Mouse (Mus musculus): ENCODE results near the gene BC005537. TPM values are rescaled to one million over a fixed set of nuclear protein-coding genes. Genes with fewer than 3 reads are reported as not detected.

Gene BC005537
- polyA plus RNA-seq, 1 experiment from 2014 or later: 18.3 TPM

GRCm38 (mm10) chr13:24812521-24812920 lies 11.1 kb downstream of the BC005537 start:
- Histone ChIP-seq H3K36me3 (ENCODE audit: control insufficient read depth, insufficient read depth, low read length) (peaks cover 38% of the 10 kb centered on the region), H3K4me3 (ENCODE audit: low read depth, low read length) (no peak overlapping the region), H3K9me3 (ENCODE audit: control insufficient read depth, low read length) (no peaks in the 10 kb centered on the region), H3K9ac (ENCODE audit: low read depth, low read length) (no peak overlapping the region), H3K4me2 (no peak overlapping the region), H3K27me3 (replicated peaks; ENCODE audit: control insufficient read depth, insufficient read depth, low read length) (no peaks in the 10 kb centered on the region), H3K4me1 (replicated peaks; ENCODE audit: control insufficient read depth, insufficient read depth, low read length) (no peaks in the 10 kb centered on the region), H3K27ac (ENCODE audit: low read depth, low read length) (no peak overlapping the region)
- no peak for DNase-seq (ENCODE audit: low spot score)
- ATAC-seq (replicated peaks; ENCODE audit: low FRiP score): no peak
- WGBS: 94% methylated on average over 2 of the region's 2 CpGs

DNA sequence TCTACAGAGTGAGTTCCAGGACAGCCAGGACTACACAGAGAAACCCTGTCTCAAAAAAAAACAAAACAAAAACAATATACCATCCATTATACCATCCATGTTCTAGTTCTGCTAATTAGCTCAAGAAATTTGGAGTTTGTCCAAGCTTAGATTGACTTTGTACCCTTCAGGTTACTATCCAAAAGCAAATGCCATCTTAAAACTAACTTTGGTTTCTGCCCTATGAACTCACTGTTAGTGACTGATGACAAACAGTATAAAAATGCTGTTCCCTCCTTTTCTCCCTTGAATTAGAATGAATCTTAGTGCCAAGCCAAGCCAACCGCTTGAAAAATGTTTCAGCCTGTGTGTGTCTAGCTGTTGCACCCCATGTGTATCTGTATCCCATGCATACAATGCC lies 13.2 kb downstream of the BC005537 start:
- H3K36me3 ChIP-seq (ENCODE audit: control insufficient read depth, insufficient read depth, low read length): peaks cover 30% of the 10 kb centered on the region
- ATAC-seq (replicated peaks; ENCODE audit: low FRiP score): no peak
- 88% methylated on average over 1 of the region's 1 CpGs for WGBS
- H3K27me3 ChIP-seq (replicated peaks; ENCODE audit: control insufficient read depth, insufficient read depth, low read length): no peaks in the 10 kb centered on the region
- no peak for DNase-seq (ENCODE audit: low spot score)
- no peak overlapping the region for H3K27ac ChIP-seq (ENCODE audit: low read depth, low read length)
- no peaks in the 10 kb centered on the region for H3K4me1 ChIP-seq (replicated peaks; ENCODE audit: control insufficient read depth, insufficient read depth, low read length)
- H3K4me3 ChIP-seq (ENCODE audit: low read depth, low read length): no peak overlapping the region
- H3K9me3 ChIP-seq (ENCODE audit: control insufficient read depth, low read length): no peaks in the 10 kb centered on the region
- no peak overlapping the region for H3K4me2 ChIP-seq
- H3K9ac ChIP-seq (ENCODE audit: low read depth, low read length): no peak overlapping the region

- Histone ChIP-seq H3K9ac (ENCODE audit: low read depth, low read length) (no peak overlapping the region), H3K9me3 (ENCODE audit: control insufficient read depth, low read length) (no peaks in the 10 kb centered on the region), H3K4me1 (replicated peaks; ENCODE audit: control insufficient read depth, insufficient read depth, low read length) (no peaks in the 10 kb centered on the region), H3K4me2 (no peak overlapping the region), H3K36me3 (ENCODE audit: control insufficient read depth, insufficient read depth, low read length) (peaks cover 18% of the 10 kb centered on the region), H3K27ac (ENCODE audit: low read depth, low read length) (no peak overlapping the region), H3K27me3 (replicated peaks; ENCODE audit: control insufficient read depth, insufficient read depth, low read length) (no peaks in the 10 kb centered on the region), H3K4me3 (ENCODE audit: low read depth, low read length) (no peak overlapping the region)
- DNase-seq (ENCODE audit: low spot score) (no peak), ATAC-seq (replicated peaks; ENCODE audit: low FRiP score) (peak; percentile 69)
- 63% methylated on average over 4 of the region's 4 CpGs for WGBS
Observed at GRCm38 (mm10) chr13:24816125-24817092, 15.0 kb downstream of the BC005537 start.

GRCm38 (mm10) chr13:24819931-24820330 lies 18.5 kb downstream of the BC005537 start:
- WGBS: 83% methylated on average over 1 of the region's 1 CpGs
- H3K9me3 ChIP-seq (ENCODE audit: control insufficient read depth, low read length): no peaks in the 10 kb centered on the region
- no peak for DNase-seq (ENCODE audit: low spot score)

GRCm38 (mm10) chr13:24822663-24823343 lies 21.3 kb downstream of the BC005537 start:
- H3K9ac ChIP-seq (ENCODE audit: low read depth, low read length): no peak overlapping the region
- H3K27ac ChIP-seq (ENCODE audit: low read depth, low read length): no peak overlapping the region
- no peaks in the 10 kb centered on the region for H3K9me3 ChIP-seq (ENCODE audit: control insufficient read depth, low read length)
- H3K4me3 ChIP-seq (ENCODE audit: low read depth, low read length): no peak overlapping the region
- H3K4me2 ChIP-seq: no peak overlapping the region
- DNase-seq (ENCODE audit: low spot score): no peak
- no peak for ATAC-seq (replicated peaks; ENCODE audit: low FRiP score)
- no peaks in the 10 kb centered on the region for H3K27me3 ChIP-seq (replicated peaks; ENCODE audit: control insufficient read depth, insufficient read depth, low read length)
- WGBS: 86% methylated on average over 16 of the region's 16 CpGs
- no peaks in the 10 kb centered on the region for H3K36me3 ChIP-seq (ENCODE audit: control insufficient read depth, insufficient read depth, low read length)
- no peaks in the 10 kb centered on the region for H3K4me1 ChIP-seq (replicated peaks; ENCODE audit: control insufficient read depth, insufficient read depth, low read length)

More at GRCm38 (mm10) chr13:24819931-24820330, 18.5 kb downstream of the BC005537 start:
- no peak for ATAC-seq (replicated peaks; ENCODE audit: low FRiP score)
- no peaks in the 10 kb centered on the region for H3K36me3 ChIP-seq (ENCODE audit: control insufficient read depth, insufficient read depth, low read length)
- no peaks in the 10 kb centered on the region for H3K4me1 ChIP-seq (replicated peaks; ENCODE audit: control insufficient read depth, insufficient read depth, low read length)
- H3K27me3 ChIP-seq (replicated peaks; ENCODE audit: control insufficient read depth, insufficient read depth, low read length): no peaks in the 10 kb centered on the region
- no peak overlapping the region for H3K9ac ChIP-seq (ENCODE audit: low read depth, low read length)
- no peak overlapping the region for H3K4me2 ChIP-seq
- no peak overlapping the region for H3K27ac ChIP-seq (ENCODE audit: low read depth, low read length)
- H3K4me3 ChIP-seq (ENCODE audit: low read depth, low read length): no peak overlapping the region

GRCm38 (mm10) chr13:24824647-24825046 lies 23.2 kb downstream of the BC005537 start:
- Histone ChIP-seq H3K9me3 (ENCODE audit: control insufficient read depth, low read length) (no peaks in the 10 kb centered on the region), H3K4me3 (ENCODE audit: low read depth, low read length) (no peak overlapping the region), H3K27ac (ENCODE audit: low read depth, low read length) (no peak overlapping the region), H3K36me3 (ENCODE audit: control insufficient read depth, insufficient read depth, low read length) (no peaks in the 10 kb centered on the region), H3K27me3 (replicated peaks; ENCODE audit: control insufficient read depth, insufficient read depth, low read length) (no peaks in the 10 kb centered on the region), H3K4me2 (no peak overlapping the region), H3K9ac (ENCODE audit: low read depth, low read length) (no peak overlapping the region), H3K4me1 (replicated peaks; ENCODE audit: control insufficient read depth, insufficient read depth, low read length) (no peaks in the 10 kb centered on the region)
- no peak for ATAC-seq (replicated peaks; ENCODE audit: low FRiP score)
- WGBS: 92% methylated on average over 4 of the region's 4 CpGs
- DNase-seq (ENCODE audit: low spot score): no peak

- 88% methylated on average over 4 of the region's 4 CpGs for WGBS
- ATAC-seq (replicated peaks; ENCODE audit: low FRiP score): no peak
- DNase-seq (ENCODE audit: low spot score): no peak
- Histone ChIP-seq H3K9me3 (ENCODE audit: control insufficient read depth, low read length) (no peaks in the 10 kb centered on the region), H3K36me3 (ENCODE audit: control insufficient read depth, insufficient read depth, low read length) (no peaks in the 10 kb centered on the region), H3K4me1 (replicated peaks; ENCODE audit: control insufficient read depth, insufficient read depth, low read length) (no peaks in the 10 kb centered on the region; the same call in 1 of the 2 replicates), H3K4me3 (ENCODE audit: low read depth, low read length) (no peak overlapping the region), H3K9ac (ENCODE audit: low read depth, low read length) (no peak overlapping the region), H3K27me3 (replicated peaks; ENCODE audit: control insufficient read depth, insufficient read depth, low read length) (no peaks in the 10 kb centered on the region), H3K4me2 (no peak overlapping the region), H3K27ac (ENCODE audit: low read depth, low read length) (no peak overlapping the region)
Observed at GRCm38 (mm10) chr13:24825587-24825986, 24.1 kb downstream of the BC005537 start.

DNA sequence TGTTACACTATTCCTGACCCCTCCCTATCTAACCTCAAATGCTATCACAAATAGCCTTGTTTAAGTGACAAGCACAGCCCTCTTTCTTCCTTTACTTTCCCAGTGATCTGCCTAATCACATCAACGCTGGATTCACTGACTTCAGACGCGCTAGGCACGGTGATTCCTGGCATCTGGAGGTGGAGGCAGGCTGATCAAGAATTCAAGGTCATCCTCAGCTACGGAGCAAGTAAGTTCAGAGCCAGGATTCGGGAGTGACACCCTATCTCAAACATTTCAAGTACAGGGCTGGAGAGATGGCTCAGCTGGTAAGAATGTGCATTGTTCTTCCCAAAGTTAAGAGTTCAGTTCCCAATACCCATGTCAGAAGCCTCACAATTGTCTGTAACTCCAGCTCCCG lies 24.7 kb downstream of the BC005537 start:
- Histone ChIP-seq H3K4me1 (replicated peaks; ENCODE audit: control insufficient read depth, insufficient read depth, low read length) (no peaks in the 10 kb centered on the region; the same call in 1 of the 2 replicates), H3K4me2 (no peak overlapping the region), H3K36me3 (ENCODE audit: control insufficient read depth, insufficient read depth, low read length) (no peaks in the 10 kb centered on the region), H3K27ac (ENCODE audit: low read depth, low read length) (no peak overlapping the region), H3K4me3 (ENCODE audit: low read depth, low read length) (no peak overlapping the region), H3K9ac (ENCODE audit: low read depth, low read length) (no peak overlapping the region), H3K9me3 (ENCODE audit: control insufficient read depth, low read length) (no peaks in the 10 kb centered on the region), H3K27me3 (replicated peaks; ENCODE audit: control insufficient read depth, insufficient read depth, low read length) (no peaks in the 10 kb centered on the region)
- no peak for DNase-seq (ENCODE audit: low spot score)
- ATAC-seq (replicated peaks; ENCODE audit: low FRiP score): no peak
- WGBS: 80% methylated on average over 7 of the region's 7 CpGs
